Comparison of ENCODE assay signal across 23 mouse cellular contexts in genomic region chr10:79530241-79530640, GRCm38 (mm10). TPM values are rescaled to one million over a fixed set of nuclear protein-coding genes. Genes with fewer than 3 reads are reported as not detected.
DNase-seq lines count a peak whose midpoint lies in the region; ATAC-seq lines count a peak whose summit lies in the region.
"Had no signal": no experiment of that assay in that cellular context is flagged by ENCODE, and none has a peak within 500 bp of the region (broad histone marks: within the 10 kb centered on the region; RNA-seq: fewer than 3 reads in every experiment).

No protein-coding gene starts in this region.

- H3K27ac ChIP-seq in intestine, embryonic 14.5 days (ENCODE audit: low read depth), result no peak overlapping the region
- no peak overlapping the region for H3K27ac ChIP-seq in intestine, embryonic 16.5 days (ENCODE audit: low read length)
- H3K27ac ChIP-seq: hindbrain, embryonic 15.5 days; layer of hippocampus, adult 2 months; lung, embryonic 15.5 days had no signal

- no peak for ATAC-seq in intestine, embryonic 14.5 days (replicated peaks; ENCODE audit: low FRiP score, low TSS enrichment, low read depth)
- ATAC-seq in intestine, embryonic 16.5 days, result no peak
- ATAC-seq: forebrain, embryonic 16.5 days had no signal

- H3K4me2 ChIP-seq in intestine, embryonic 14.5 days (ENCODE audit: low read length), result no peak overlapping the region
- no peak overlapping the region for H3K4me2 ChIP-seq in intestine, embryonic 16.5 days (ENCODE audit: low read depth, low read length)
- H3K4me2 ChIP-seq: heart, embryonic 12.5 days; hindbrain, embryonic 15.5 days; lung, embryonic 15.5 days had no signal

- no peaks in the 10 kb centered on the region for H3K9me3 ChIP-seq in intestine, embryonic 14.5 days (ENCODE audit: control insufficient read depth, low read length)
- H3K9me3 ChIP-seq in intestine, embryonic 16.5 days (ENCODE audit: control insufficient read depth, low read length), result no peaks in the 10 kb centered on the region
- H3K9me3 ChIP-seq: heart, embryonic 12.5 days; hindbrain, embryonic 15.5 days; lung, embryonic 15.5 days had no signal

- no peak overlapping the region for H3K9ac ChIP-seq in intestine, embryonic 14.5 days (ENCODE audit: low read length)
- H3K9ac ChIP-seq in intestine, embryonic 16.5 days (ENCODE audit: low read depth, low read length), result no peak overlapping the region
- H3K9ac ChIP-seq: heart, embryonic 12.5 days; hindbrain, embryonic 15.5 days; lung, embryonic 15.5 days had no signal

- 75% methylated on average over 8 of the region's 8 CpGs for WGBS in intestine, embryonic 14.5 days
- WGBS in intestine, embryonic 16.5 days, result 67% methylated on average over 8 of the region's 8 CpGs

- H3K27me3 ChIP-seq in intestine, embryonic 14.5 days (replicated peaks; ENCODE audit: control insufficient read depth, insufficient read depth, low read length), result no peaks in the 10 kb centered on the region
- H3K27me3 ChIP-seq in intestine, embryonic 16.5 days (replicated peaks; ENCODE audit: control insufficient read depth, insufficient read depth, low read length), result no peaks in the 10 kb centered on the region
- H3K27me3 ChIP-seq: hindbrain, embryonic 15.5 days; lung, embryonic 15.5 days had no signal

- H3K4me1 ChIP-seq in intestine, embryonic 14.5 days (replicated peaks; ENCODE audit: control insufficient read depth, insufficient read depth, low read length), result peaks cover 7% of the 10 kb centered on the region; the same call in 1 of the 2 replicates
- peaks cover 22% of the 10 kb centered on the region for H3K4me1 ChIP-seq in intestine, embryonic 16.5 days (ENCODE audit: control insufficient read depth, insufficient read depth, low read length)
- H3K4me1 ChIP-seq: lung, embryonic 15.5 days had no signal

- H3K4me3 ChIP-seq in intestine, embryonic 14.5 days (ENCODE audit: low read depth, low read length), result no peak overlapping the region
- H3K4me3 ChIP-seq in intestine, embryonic 16.5 days (ENCODE audit: low read length), result no peak overlapping the region
- H3K4me3 ChIP-seq: heart, embryonic 12.5 days; hindbrain, embryonic 15.5 days; layer of hippocampus, adult 2 months; lung, embryonic 15.5 days had no signal

- peaks cover 18% of the 10 kb centered on the region for H3K36me3 ChIP-seq in intestine, embryonic 14.5 days (ENCODE audit: control insufficient read depth, insufficient read depth, low read length)
- peaks cover 13% of the 10 kb centered on the region for H3K36me3 ChIP-seq in intestine, embryonic 16.5 days (ENCODE audit: control insufficient read depth, insufficient read depth, low read length)
- H3K36me3 ChIP-seq: hindbrain, embryonic 15.5 days had no signal

- peak; percentile 4 for DNase-seq in cerebellum, adult 9-11 months
- DNase-seq in cerebellum, adult 11-12 months, result no peak
- peak; percentile 45 for DNase-seq in intestine, embryonic 14.5 days (ENCODE audit: low spot score)
- DNase-seq in lung, postnatal 4 days, result peak; percentile 3 to 17
- DNase-seq in lung, postnatal 10 days, result no peak
- DNase-seq in urinary bladder, postnatal 25 days (ENCODE audit: low spot score), result peak; percentile 2
- no peak for DNase-seq in urinary bladder, postnatal 36 days (ENCODE audit: low spot score in 2 of 2)
- DNase-seq: adrenal gland, adult 2 months; cerebellum, adult 8-10 months; kidney, adult 2 months; kidney, postnatal 10 days; layer of hippocampus, postnatal 36 days; midbrain, embryonic 14.5 days; thymus, postnatal 25 days had no signal

RNA-seq across cellular contexts. Expression of gene Plpp2, which starts 3.4 kb away (rescaled TPM):
- polyA plus RNA-seq in intestine, embryonic 14.5 days (2014; fragmentation: Nextera tagmentation; extraction: Ambion mirVana), result 91.9 and 92.2 TPM in 2 replicates
- polyA plus RNA-seq in intestine, embryonic 16.5 days (2015; fragmentation: Nextera tagmentation; extraction: Ambion mirVana), result 140 and 145 TPM in 2 replicates

RNA-seq across cellular contexts. Expression of gene Mier2, which starts 24.8 kb away (rescaled TPM):
- 47.9 and 48.0 TPM in 2 replicates for polyA plus RNA-seq in intestine, embryonic 14.5 days (2014; fragmentation: Nextera tagmentation; extraction: Ambion mirVana)
- polyA plus RNA-seq in intestine, embryonic 16.5 days (2015; fragmentation: Nextera tagmentation; extraction: Ambion mirVana), result 36.7 and 38.4 TPM in 2 replicates

RNA-seq across cellular contexts. Expression of gene Theg, which starts 56.9 kb away (rescaled TPM):
- not detected in 2 replicates for polyA plus RNA-seq in intestine, embryonic 14.5 days (2014; fragmentation: Nextera tagmentation; extraction: Ambion mirVana)
- polyA plus RNA-seq in intestine, embryonic 16.5 days (2015; fragmentation: Nextera tagmentation; extraction: Ambion mirVana), result not detected in 2 replicates
- polyA plus RNA-seq: adrenal gland, adult 2 months; embryonic facial prominence, embryonic 11.5 days; forebrain, embryonic 16.5 days; heart, embryonic 12.5 days; hindbrain, embryonic 15.5 days; kidney, adult 2 months; liver, adult 2 months; lung, embryonic 15.5 days; midbrain, embryonic 14.5 days; neural tube, embryonic 14.5 days had no signal

Comparison
In these comparisons a context has a peak if more than half of its experiments do, and no peak if none do; other contexts are left out.
1. DNase-seq: peak in cerebellum, adult 9-11 months (single experiment), intestine, embryonic 14.5 days (single experiment), lung, postnatal 4 days (2 of 2) and urinary bladder, postnatal 25 days (single experiment); none in cerebellum, adult 11-12 months (single experiment), lung, postnatal 10 days (single experiment) and urinary bladder, postnatal 36 days (0 of 2).